Mouse (Mus musculus): ENCODE measurements around the gene Invs. TPM values are rescaled to one million over a fixed set of nuclear protein-coding genes. Genes with fewer than 3 reads are reported as not detected.

Invs gene
- total and polyA plus RNA-seq, 3 experiments = 2.5 to 2.7 TPM; not detected in 1

GRCm38 (mm10) chr4:48328042-48328441, 48.5 kb downstream of the Invs start:
- TF ChIP-seq CTCF (IDR thresholded peaks at IDR 0.05 in 2 of 3, conservative IDR thresholded peaks at IDR 0.05 in 1 of 3; ENCODE audit: control insufficient read depth in 1 of 3, insufficient read depth in 1 of 3, low read depth in 2 of 3, low read length in 3 of 3, poor library complexity in 1 of 3, severe bottlenecking in 1 of 3) = peak in 1 of 3 experiments; percentile 28; a peak in 2 of 6 replicates
- TF ChIP-seq USF1 (IDR thresholded peaks at IDR 0.05; ENCODE audit: low read depth, low read length) = no peak
- peak; percentile 7; the same call in 1 of the 2 replicates for TF ChIP-seq RAD21 (IDR thresholded peaks at IDR 0.05; ENCODE audit: low read depth, low read length)
- peak; percentile 19; the same call in 1 of the 2 replicates for TF ChIP-seq SMC3 (IDR thresholded peaks at IDR 0.05; ENCODE audit: low read depth, low read length)
- no peak for TF ChIP-seq GATA1 (IDR thresholded peaks at IDR 0.05; ENCODE audit: low read depth, low read length)
- TF ChIP-seq MAZ (IDR thresholded peaks at IDR 0.05; ENCODE audit: low read depth, low read length) = no peak
- no peak for TF ChIP-seq SIN3A (IDR thresholded peaks at IDR 0.05; ENCODE audit: low read length)
- TF ChIP-seq MAX (IDR thresholded peaks at IDR 0.05; ENCODE audit: low read length) = no peak
- H3K9ac ChIP-seq (ENCODE audit: control insufficient read depth, low read depth, low read length, poor library complexity, severe bottlenecking) = no peak overlapping the region
- no peaks in the 10 kb centered on the region for H3K9me3 ChIP-seq (replicated peaks; ENCODE audit: insufficient read depth, low read length)
- no peak overlapping the region for H3K27ac ChIP-seq (ENCODE audit: control insufficient read depth, low read depth, low read length)
- H3K79me2 ChIP-seq (ENCODE audit: control insufficient read depth, insufficient read depth, low read length, poor library complexity) = no peaks in the 10 kb centered on the region
- H3K4me3 ChIP-seq (ENCODE audit: control insufficient read depth in 1 of 2, insufficient read depth in 1 of 2, low read depth in 2 of 2, low read length in 2 of 2) = no peak overlapping the region
- no peaks in the 10 kb centered on the region for H3K4me1 ChIP-seq (ENCODE audit: control insufficient read depth in 1 of 2, insufficient read depth in 2 of 2, low read length in 2 of 2)
- no peaks in the 10 kb centered on the region for H3K27me3 ChIP-seq (ENCODE audit: control insufficient read depth in 1 of 2, insufficient read depth in 2 of 2, low read length in 2 of 2)
- H3K36me3 ChIP-seq (ENCODE audit: control insufficient read depth in 1 of 2, insufficient read depth in 2 of 2, low read length in 2 of 2) = no peaks in the 10 kb centered on the region
- peak; percentile 14 for DNase-seq (ENCODE audit: low read depth, low spot score)

- Histone ChIP-seq H3K9me3 (replicated peaks; ENCODE audit: insufficient read depth, low read length) (no peaks in the 10 kb centered on the region), H3K36me3 (ENCODE audit: control insufficient read depth in 1 of 2, insufficient read depth in 2 of 2, low read length in 2 of 2) (no peaks in the 10 kb centered on the region), H3K79me2 (ENCODE audit: control insufficient read depth, insufficient read depth, low read length, poor library complexity) (no peaks in the 10 kb centered on the region), H3K27me3 (ENCODE audit: control insufficient read depth in 1 of 2, insufficient read depth in 2 of 2, low read length in 2 of 2) (no peaks in the 10 kb centered on the region), H3K4me1 (ENCODE audit: control insufficient read depth in 1 of 2, insufficient read depth in 2 of 2, low read length in 2 of 2) (no peaks in the 10 kb centered on the region), H3K27ac (ENCODE audit: control insufficient read depth, low read depth, low read length) (no peak overlapping the region), H3K9ac (ENCODE audit: control insufficient read depth, low read depth, low read length, poor library complexity, severe bottlenecking) (no peak overlapping the region), H3K4me3 (ENCODE audit: control insufficient read depth in 1 of 2, insufficient read depth in 1 of 2, low read depth in 2 of 2, low read length in 2 of 2) (no peak overlapping the region)
- TF ChIP-seq RCOR1 (IDR thresholded peaks at IDR 0.05; ENCODE audit: low read depth, low read length) (no peak), TAL1 (IDR thresholded peaks at IDR 0.05; ENCODE audit: low read length) (no peak), MAZ (IDR thresholded peaks at IDR 0.05; ENCODE audit: low read depth, low read length) (no peak), TBP (IDR thresholded peaks at IDR 0.05; ENCODE audit: low read depth, low read length) (no peak), KAT2A (conservative IDR thresholded peaks at IDR 0.05; ENCODE audit: low read depth, low read length) (no peak), E2F4 (IDR thresholded peaks at IDR 0.05; ENCODE audit: borderline replicate concordance, low read depth, low read length) (no peak), ZKSCAN1 (IDR thresholded peaks at IDR 0.05; ENCODE audit: low read depth, low read length) (no peak), ETS1 (IDR thresholded peaks at IDR 0.05; ENCODE audit: low read depth, low read length) (no peak), HCFC1 (IDR thresholded peaks at IDR 0.05; ENCODE audit: low read depth, low read length) (no peak), SMC3 (IDR thresholded peaks at IDR 0.05; ENCODE audit: low read depth, low read length) (no peak)
- no peak for DNase-seq (ENCODE audit: low read depth, low spot score)
Observed at GRCm38 (mm10) chr4:48332453-48333051, 53.0 kb downstream of the Invs start.
